Mouse (Mus musculus) hindbrain, postnatal 0 days (tissue): ENCODE measurements around the gene Mrpl1. TPM values are rescaled to one million over a fixed set of nuclear protein-coding genes. Genes with fewer than 3 reads are reported as not detected.

Experiments used
- ATAC-seq: fragments of 200-750 bp; cut with Nextera tagmentation; 2 replicates; pipeline ENCODE4 v1.8.0; 2017; ENCODE audit warnings: mild to moderate bottlenecking, moderate TSS enrichment, moderate library complexity
- DNase-seq: peaks from one replicate; pipeline ENCODE4 v3.0.0-alpha.2; 2015; ENCODE audit warnings: low spot score
- H3K27ac ChIP-seq: fragments of 300-500 bp; sonication (generic); 2 replicates; pipeline ENCODE4 v1.5.1; 2014; ENCODE audit warnings: mild to moderate bottlenecking
- H3K27me3 ChIP-seq: fragments of 300-500 bp; sonication (generic); 2 replicates; pipeline ENCODE4 v1.6.1; 2014; ENCODE audit warnings: low read length, mixed read lengths; ENCODE audit not compliant: insufficient read depth
- H3K36me3 ChIP-seq: fragments of 300-500 bp; sonication (generic); 2 replicates; pipeline ENCODE4 v1.6.1; 2014; ENCODE audit warnings: low read length, mixed read lengths; ENCODE audit not compliant: insufficient read depth
- H3K4me1 ChIP-seq: fragments of 300-500 bp; sonication (generic); 2 replicates; pipeline ENCODE4 v1.6.1; 2014; ENCODE audit warnings: antibody characterized with exemption, low read length, mixed read lengths; ENCODE audit not compliant: insufficient read depth
- H3K4me2 ChIP-seq: fragments of 300-500 bp; sonication (generic); 2 replicates; pipeline ENCODE4 v1.6.1; 2014; ENCODE audit warnings: low read depth, mild to moderate bottlenecking, low read length, moderate library complexity, mixed read lengths
- H3K4me3 ChIP-seq: fragments of 300-500 bp; sonication (generic); 2 replicates; pipeline ENCODE4 v1.5.1; 2014; ENCODE audit warnings: low read length
- H3K9ac ChIP-seq: fragments of 300-500 bp; sonication (generic); replicated peaks from 2 replicates; pipeline ENCODE4 v1.6.1; 2014; ENCODE audit warnings: mild to moderate bottlenecking, low read length, moderate library complexity, mixed read lengths
- H3K9me3 ChIP-seq: fragments of 300-500 bp; sonication (generic); 2 replicates; pipeline ENCODE4 v1.6.1; 2016; ENCODE audit warnings: low read length, mixed read lengths
- CTCF ChIP-seq: IDR thresholded peaks from 2 replicates; pipeline ENCODE4 v1.5.1; 2016; ENCODE audit warnings: antibody characterized with exemption, control low read depth, low read depth
- WGBS: fragments of 180-500 bp; shearing (Covaris S2); extraction: QIAGEN DNeasy Blood & Tissue Kit; methylation state at CpG from one replicate; pipeline ENCODE4 v1.1.7; 2014; 5-methylcytosine and 5-hydroxymethylcytosine counted together
- polyA plus RNA-seq: library from polyadenylated mRNA; unstranded; fragments of >200 nt; fragmentation: Nextera tagmentation; extraction: Ambion mirVana; gene quantifications from 2 replicates; pipeline ENCODE4 v1.2.1, GENCODE M21; 2015
- total RNA-seq: library from RNA; depleted of rRNA; stranded (reverse); fragments of >200 nt; gene quantifications from 2 replicates; pipeline ENCODE4 v1.2.3, GENCODE M21; 2014

The Mrpl1 gene
- total and polyA plus RNA-seq, 2 experiments from 2014 or later: 12.3 to 13.7 TPM

DNA sequence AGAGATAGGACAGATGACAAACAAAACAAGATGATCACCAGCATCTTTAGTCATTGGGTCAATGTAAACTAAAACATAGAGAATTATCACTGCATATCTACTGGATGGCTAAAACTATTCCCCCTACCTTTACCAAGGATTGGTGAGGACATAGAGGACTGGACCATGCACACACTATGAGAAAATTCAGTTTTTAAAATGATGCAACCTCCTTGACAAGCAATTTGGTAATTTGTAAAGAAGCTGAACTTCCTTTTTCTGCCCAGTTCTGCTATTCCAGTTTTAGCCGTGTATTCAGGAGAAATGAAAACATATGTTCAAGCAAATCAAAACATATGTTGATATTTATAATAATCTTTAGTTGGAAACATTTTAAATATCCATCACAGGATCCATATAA is 35.2 kb downstream of the Mrpl1 start:
- Histone ChIP-seq H3K36me3 (peaks cover 9% of the 10 kb centered on the region), H3K4me3 (no peak overlapping the region), H3K27me3 (no peaks in the 10 kb centered on the region), H3K9me3 (no peaks in the 10 kb centered on the region), H3K27ac (no peak overlapping the region), H3K4me1 (no peaks in the 10 kb centered on the region), H3K9ac (no peak overlapping the region), H3K4me2 (no peak overlapping the region)
- no peak for TF ChIP-seq CTCF
- ATAC-seq: no peak
- WGBS: 83% methylated on average over 1 of the region's 1 CpGs
- DNase-seq: no peak

DNA sequence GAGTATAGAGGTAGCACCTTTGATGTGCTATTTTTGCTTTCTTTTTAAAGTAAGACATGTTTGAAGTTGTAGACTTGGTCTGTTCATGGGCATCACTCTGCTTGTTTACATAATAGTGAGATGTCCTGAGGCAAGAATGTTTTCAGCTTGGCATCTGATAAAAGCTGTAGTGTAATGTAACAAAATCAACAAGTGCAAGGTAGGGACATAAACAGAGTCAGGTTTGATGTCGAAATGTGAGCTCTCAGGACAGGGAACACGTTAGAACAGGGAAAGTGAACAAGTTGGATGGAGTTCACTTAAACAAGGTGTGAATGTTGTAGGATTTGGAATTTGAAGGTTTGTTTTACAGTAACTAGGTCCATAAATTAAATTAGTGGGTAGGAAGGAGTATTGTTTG is 44.7 kb downstream of the Mrpl1 start:
- no peaks in the 10 kb centered on the region for H3K36me3 ChIP-seq
- no peaks in the 10 kb centered on the region for H3K4me1 ChIP-seq
- H3K4me2 ChIP-seq: no peak overlapping the region
- no peak for ATAC-seq
- H3K4me3 ChIP-seq: no peak overlapping the region
- 93% methylated on average over 2 of the region's 2 CpGs for WGBS
- no peaks in the 10 kb centered on the region for H3K27me3 ChIP-seq
- DNase-seq: no peak
- no peaks in the 10 kb centered on the region for H3K9me3 ChIP-seq
- no peak for TF ChIP-seq CTCF
- H3K27ac ChIP-seq: no peak overlapping the region
- no peak overlapping the region for H3K9ac ChIP-seq

DNA sequence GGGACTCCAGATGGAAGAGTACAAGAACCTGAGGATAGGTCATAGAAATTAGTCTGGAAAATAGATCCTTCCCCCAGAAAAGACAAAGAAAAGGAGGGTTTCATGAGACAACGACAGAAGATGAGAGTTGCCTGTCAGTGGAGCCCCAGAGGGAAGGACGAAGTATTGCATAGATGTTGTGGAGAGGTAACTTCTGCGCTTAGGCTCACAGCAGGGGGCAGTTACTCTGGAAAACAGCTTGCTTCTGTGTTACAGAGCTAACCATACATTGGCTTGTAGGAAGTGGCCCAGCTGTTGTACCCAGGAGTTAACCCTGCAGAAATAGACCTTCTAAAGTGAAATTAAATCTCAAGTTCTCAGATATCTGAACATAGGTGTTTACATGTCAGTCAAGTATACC is 45.9 kb downstream of the Mrpl1 start:
- no peak overlapping the region for H3K27ac ChIP-seq
- H3K9ac ChIP-seq: no peak overlapping the region
- H3K9me3 ChIP-seq: no peaks in the 10 kb centered on the region
- no peaks in the 10 kb centered on the region for H3K4me1 ChIP-seq
- no peak overlapping the region for H3K4me2 ChIP-seq
- no peak for ATAC-seq
- H3K27me3 ChIP-seq: no peaks in the 10 kb centered on the region
- WGBS: 86% methylated on average over 3 of the region's 3 CpGs
- H3K36me3 ChIP-seq: no peaks in the 10 kb centered on the region
- DNase-seq: no peak
- H3K4me3 ChIP-seq: no peak overlapping the region
- TF ChIP-seq CTCF: no peak

DNA sequence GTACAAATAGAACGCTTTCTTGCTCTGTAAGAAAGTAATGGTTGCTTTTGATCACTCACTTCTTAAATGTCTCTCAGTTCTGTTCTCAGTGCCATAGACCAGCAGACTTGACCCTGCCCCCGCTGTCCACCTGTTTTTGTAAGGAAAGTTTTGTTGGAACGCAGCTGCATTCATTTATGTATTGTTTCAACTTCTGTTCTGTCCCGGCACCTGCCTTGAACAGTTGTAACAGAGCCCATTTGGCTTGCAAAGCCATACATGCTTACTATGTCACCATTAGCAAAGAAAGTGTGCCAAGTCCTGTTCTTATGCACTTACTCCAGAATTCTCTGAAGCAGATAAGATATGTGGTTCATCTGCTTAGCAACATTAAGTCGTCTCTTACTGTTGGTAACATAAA is 48.9 kb downstream of the Mrpl1 start:
- Histone ChIP-seq H3K4me1 (no peaks in the 10 kb centered on the region), H3K9me3 (no peaks in the 10 kb centered on the region), H3K4me3 (no peak overlapping the region), H3K4me2 (no peak overlapping the region), H3K27ac (no peak overlapping the region), H3K9ac (no peak overlapping the region), H3K36me3 (0 out of 2 replicates have a peak, but pooled peaks cover 4% of the 10 kb centered on the region), H3K27me3 (no peaks in the 10 kb centered on the region)
- WGBS: 77% methylated on average over 5 of the region's 5 CpGs
- TF ChIP-seq CTCF: no peak
- ATAC-seq: no peak
- no peak for DNase-seq

DNA sequence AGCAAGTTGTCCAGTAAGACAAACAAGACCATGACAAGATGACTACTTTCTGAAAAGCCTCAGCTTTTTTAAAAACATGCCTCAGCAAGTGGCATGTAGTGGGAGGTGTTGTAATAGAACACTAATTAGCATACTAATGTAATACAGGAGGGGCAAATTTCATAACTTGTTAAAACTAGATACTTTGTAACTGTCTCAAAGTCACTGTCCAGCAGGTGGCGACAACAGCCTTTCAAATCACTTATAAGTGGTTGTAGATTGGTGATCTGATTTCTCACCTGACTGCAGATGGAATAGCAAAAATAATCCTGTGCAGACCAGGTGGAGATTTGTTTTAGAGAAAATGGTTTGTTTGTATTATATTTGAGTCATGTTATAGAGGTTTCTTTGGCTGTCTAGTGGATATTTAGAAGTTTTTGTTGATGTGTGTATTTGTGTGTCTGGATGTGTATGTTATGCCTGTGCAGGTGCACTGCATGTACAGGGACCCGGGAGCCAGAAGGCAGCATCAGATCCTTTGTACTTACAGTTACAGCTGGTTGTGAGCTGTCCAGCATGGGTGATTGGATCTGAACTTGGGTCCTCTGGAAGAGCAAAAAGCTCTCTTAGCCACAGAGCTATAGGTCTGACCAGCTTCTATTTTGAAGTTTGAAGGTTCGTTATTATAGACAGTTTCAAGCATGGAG is 57.9 kb downstream of the Mrpl1 start:
- no peaks in the 10 kb centered on the region for H3K9me3 ChIP-seq
- no peak overlapping the region for H3K4me3 ChIP-seq
- no peaks in the 10 kb centered on the region for H3K4me1 ChIP-seq
- DNase-seq (peak; percentile 90), ATAC-seq (peak; percentile 70)
- TF ChIP-seq CTCF: peak; percentile 81
- no peak overlapping the region for H3K27ac ChIP-seq
- peaks cover 5% of the 10 kb centered on the region; the same call in 1 of the 2 replicates for H3K36me3 ChIP-seq
- no peak overlapping the region for H3K4me2 ChIP-seq
- no peak overlapping the region for H3K9ac ChIP-seq
- no peaks in the 10 kb centered on the region for H3K27me3 ChIP-seq
- WGBS: 66% methylated on average over 3 of the region's 3 CpGs

DNA sequence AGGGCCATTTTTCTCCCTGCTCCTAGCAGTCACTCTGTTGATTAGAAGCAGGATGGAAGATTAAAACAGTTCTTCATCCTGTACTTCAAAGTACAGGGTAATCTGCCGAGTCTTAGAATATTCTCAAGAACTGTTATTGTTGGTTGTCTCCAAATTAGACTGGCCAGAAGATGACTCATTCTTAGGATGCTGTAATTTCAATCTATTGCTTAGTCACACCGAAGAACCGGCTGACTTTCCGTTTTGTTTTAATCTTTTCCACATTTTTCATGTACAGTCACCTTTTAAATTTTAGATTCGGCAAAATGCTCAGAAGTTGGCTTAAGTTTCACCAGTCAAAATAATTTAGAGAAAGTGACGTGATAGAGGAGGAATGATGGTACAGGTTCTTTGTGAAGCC is 61.8 kb downstream of the Mrpl1 start:
- Histone ChIP-seq H3K36me3 (no peaks in the 10 kb centered on the region), H3K4me2 (no peak overlapping the region), H3K4me1 (no peaks in the 10 kb centered on the region), H3K4me3 (no peak overlapping the region), H3K9me3 (no peaks in the 10 kb centered on the region), H3K9ac (no peak overlapping the region), H3K27me3 (no peaks in the 10 kb centered on the region), H3K27ac (no peak overlapping the region)
- 95% methylated on average over 6 of the region's 6 CpGs for WGBS
- TF ChIP-seq CTCF: no peak
- no peak for DNase-seq
- ATAC-seq: no peak

DNA sequence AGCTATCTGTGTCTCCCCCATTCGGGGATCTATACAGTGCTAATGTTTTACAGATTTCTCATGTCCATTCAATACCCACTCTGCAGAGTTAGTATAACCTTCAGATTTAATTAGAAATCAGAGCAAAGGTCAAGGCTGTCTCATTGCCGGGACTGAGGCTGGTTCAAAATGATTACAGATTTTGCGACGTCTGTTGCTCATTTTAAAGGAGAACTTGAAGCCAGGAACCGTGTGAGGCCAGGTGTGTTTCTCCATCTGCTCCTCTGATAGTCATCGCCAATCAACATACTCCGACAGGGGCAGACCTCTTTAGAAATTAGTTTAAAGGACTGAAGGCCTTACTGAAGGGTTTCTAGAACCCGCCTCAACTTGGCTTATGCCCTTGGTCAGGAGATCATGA is 96.5 kb downstream of the Mrpl1 start:
- no peak for TF ChIP-seq CTCF
- ATAC-seq (no peak), DNase-seq (peak; percentile 6)
- Histone ChIP-seq H3K9me3 (no peaks in the 10 kb centered on the region), H3K4me3 (no peak overlapping the region), H3K9ac (no peak overlapping the region), H3K27me3 (no peaks in the 10 kb centered on the region), H3K36me3 (no peaks in the 10 kb centered on the region), H3K27ac (no peak overlapping the region), H3K4me1 (no peaks in the 10 kb centered on the region), H3K4me2 (no peak overlapping the region)
- 70% methylated on average over 8 of the region's 8 CpGs for WGBS
